Mouse (Mus musculus) bone marrow macrophage, adult 2 months (primary cell): ENCODE measurements around the gene Mfsd11.

ENCODE experiments used
- CTCF ChIP-seq: IDR thresholded peaks from 2 replicates; pipeline ENCODE4 v1.5.1; 2012; ENCODE audit warnings: low read depth, mild to moderate bottlenecking, low read length, moderate library complexity
- POLR2A ChIP-seq: IDR thresholded peaks from 2 replicates; pipeline ENCODE4 v1.6.1; 2012; ENCODE audit warnings: mild to moderate bottlenecking, low read depth, low read length, borderline replicate concordance

GRCm38 (mm10) chr11:116821057-116821940 lies 30.9 kb upstream of the Mfsd11 start:
- no peak for TF ChIP-seq POLR2A
- TF ChIP-seq CTCF, result no peak
